Mouse (Mus musculus): ENCODE results near the gene Thbd. TPM values are rescaled to one million over a fixed set of nuclear protein-coding genes. Genes with fewer than 3 reads are reported as not detected.

Gene Thbd
- polyA plus RNA-seq, 1 experiment from 2014 or later: 16.3 TPM

Other genes starting within 250 kb of the Thbd start
- gene Sstr4, start 12.8 kb downstream of the Thbd start, polyA plus RNA-seq (2014; fragmentation: Nextera tagmentation; extraction: Ambion mirVana): 1.4 and 2.2 TPM in 2 replicates
- 5.9 and 7.3 TPM in 2 replicates for gene Cd93, start 35.4 kb upstream of the Thbd start, polyA plus RNA-seq (2014; fragmentation: Nextera tagmentation; extraction: Ambion mirVana)